Mouse (Mus musculus) lung, embryonic 15.5 days (tissue): ENCODE results near the gene Hykk. TPM values are rescaled to one million over a fixed set of nuclear protein-coding genes. Genes with fewer than 3 reads are reported as not detected.
"Not testable (repeated sequence)": the region's sequence is repeated elsewhere in the genome, so short reads cannot be mapped to it uniquely, and the experiment has no call there.

Experiments used
- ATAC-seq: fragments of 200-750 bp; cut with Nextera tagmentation; 2 replicates; pipeline ENCODE4 v1.8.0; 2017; ENCODE audit warnings: moderate number of reproducible peaks, borderline replicate concordance; ENCODE audit not compliant: low FRiP score, low TSS enrichment; ENCODE audit errors: extremely low read depth
- H3K27ac ChIP-seq: fragments of 300-500 bp; sonication (generic); 2 replicates; pipeline ENCODE4 v1.5.1; 2015; ENCODE audit warnings: moderate library complexity, mild to moderate bottlenecking, inconsistent platforms
- H3K27me3 ChIP-seq: fragments of 300-500 bp; sonication (generic); 2 replicates; pipeline ENCODE4 v1.6.1; 2015; ENCODE audit warnings: inconsistent platforms
- H3K36me3 ChIP-seq: fragments of 300-500 bp; sonication (generic); 2 replicates; pipeline ENCODE4 v1.6.1; 2015; ENCODE audit warnings: inconsistent platforms
- H3K4me1 ChIP-seq: fragments of 300-500 bp; sonication (generic); 2 replicates; pipeline ENCODE4 v1.6.1; 2015; ENCODE audit warnings: inconsistent platforms
- H3K4me2 ChIP-seq: fragments of 300-500 bp; sonication (generic); 2 replicates; pipeline ENCODE4 v1.6.1; 2015; ENCODE audit warnings: inconsistent platforms, mild to moderate bottlenecking, moderate library complexity
- H3K4me3 ChIP-seq: fragments of 300-500 bp; sonication (generic); 2 replicates; pipeline ENCODE4 v1.5.1; 2015; ENCODE audit warnings: mild to moderate bottlenecking, inconsistent platforms
- H3K9ac ChIP-seq: fragments of 300-500 bp; sonication (generic); 2 replicates; pipeline ENCODE4 v1.6.1; 2015; ENCODE audit warnings: inconsistent platforms
- H3K9me3 ChIP-seq: fragments of 300-500 bp; sonication (generic); 2 replicates; pipeline ENCODE4 v1.6.1; 2016; ENCODE audit warnings: inconsistent platforms
- WGBS: fragments of 180-500 bp; shearing (Covaris S2); methylation state at CpG from one replicate; pipeline ENCODE4 v1.1.7; 2015; 5-methylcytosine and 5-hydroxymethylcytosine counted together
- polyA plus RNA-seq: library from polyadenylated mRNA; unstranded; fragments of >200 nt; fragmentation: Nextera tagmentation; extraction: Ambion mirVana; gene quantifications from 2 replicates; pipeline ENCODE4 v1.2.1, GENCODE M21; 2015

Hykk gene
- polyA plus RNA-seq, 1 experiment from 2014 or later, result 4.3 TPM

DNA sequence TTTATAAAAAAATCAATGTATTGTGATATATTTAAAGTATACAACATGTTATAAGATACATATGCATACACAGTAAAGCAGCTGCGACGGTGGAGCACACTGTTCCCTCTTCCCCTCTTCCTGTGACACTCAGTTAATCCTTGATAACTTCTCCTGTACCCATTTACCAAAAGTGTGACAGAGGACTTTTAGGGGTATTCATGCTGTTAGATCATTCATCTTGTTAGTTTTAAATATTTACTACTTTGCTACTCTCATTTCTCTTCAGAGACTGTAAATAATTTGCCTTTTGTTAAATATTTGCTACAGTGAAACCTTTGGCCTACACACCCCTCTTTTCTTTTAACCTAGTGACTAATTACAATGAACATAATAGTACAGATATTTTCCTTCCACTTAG lies 15.3 kb downstream of the Hykk start:
- WGBS, result 55% methylated on average over 2 of the region's 2 CpGs

GRCm38 (mm10) chr9:54942071-54942470 lies 25.0 kb downstream of the Hykk start:
- Histone ChIP-seq H3K4me3 (no peak overlapping the region), H3K27ac (no peak overlapping the region), H3K4me1 (no peaks in the 10 kb centered on the region), H3K27me3 (no peaks in the 10 kb centered on the region), H3K36me3 (no peaks in the 10 kb centered on the region), H3K4me2 (no peak overlapping the region), H3K9me3 (no peaks in the 10 kb centered on the region), H3K9ac (no peak overlapping the region)
- no peak for ATAC-seq
- WGBS, result 80% methylated on average over 4 of the region's 4 CpGs

More for the DNA sequence above, 15.3 kb downstream of the Hykk start:
- no peak overlapping the region for H3K27ac ChIP-seq
- H3K4me3 ChIP-seq, result no peak overlapping the region
- no peaks in the 10 kb centered on the region for H3K27me3 ChIP-seq
- ATAC-seq, result no peak
- no peaks in the 10 kb centered on the region for H3K4me1 ChIP-seq
- H3K4me2 ChIP-seq, result no peak overlapping the region
- H3K9me3 ChIP-seq, result no peaks in the 10 kb centered on the region
- no peak overlapping the region for H3K9ac ChIP-seq
- H3K36me3 ChIP-seq, result no peaks in the 10 kb centered on the region

DNA sequence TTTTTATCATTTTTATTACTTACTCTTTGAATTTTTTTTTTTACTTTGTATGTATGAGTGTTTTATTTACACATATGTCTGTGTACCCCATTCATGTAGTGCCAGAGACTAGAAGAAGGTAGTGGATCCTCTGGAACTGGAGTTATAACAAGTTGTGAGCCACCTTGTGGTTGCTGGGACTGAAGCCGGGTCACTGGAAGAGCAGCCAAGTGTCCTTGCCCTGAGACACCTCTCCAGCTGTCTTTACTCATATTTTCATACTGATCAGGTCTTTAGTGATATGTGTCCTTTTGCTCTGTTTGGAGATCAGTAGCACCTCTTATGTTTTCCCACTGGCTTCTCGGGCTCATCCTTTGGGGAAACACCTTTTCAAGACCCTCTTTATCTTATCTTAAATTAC lies 27.4 kb downstream of the Hykk start:
- 56% methylated on average over 2 of the region's 2 CpGs for WGBS
- no peak overlapping the region for H3K9ac ChIP-seq
- no peaks in the 10 kb centered on the region for H3K9me3 ChIP-seq
- no peak overlapping the region for H3K4me3 ChIP-seq
- no peaks in the 10 kb centered on the region for H3K36me3 ChIP-seq
- no peaks in the 10 kb centered on the region for H3K27me3 ChIP-seq
- H3K4me2 ChIP-seq, result no peak overlapping the region
- H3K4me1 ChIP-seq, result no peaks in the 10 kb centered on the region
- H3K27ac ChIP-seq, result no peak overlapping the region
- ATAC-seq, result no peak

GRCm38 (mm10) chr9:54946256-54946655 lies 29.2 kb downstream of the Hykk start:
- Histone ChIP-seq H3K27ac (no peak overlapping the region), H3K4me3 (no peak overlapping the region), H3K27me3 (no peaks in the 10 kb centered on the region), H3K36me3 (no peaks in the 10 kb centered on the region), H3K9me3 (no peaks in the 10 kb centered on the region), H3K4me1 (peaks cover under 1% of the 10 kb centered on the region; the same call in 1 of the 2 replicates), H3K4me2 (no peak overlapping the region), H3K9ac (no peak overlapping the region)
- WGBS, result 69% methylated on average over 16 of the region's 16 CpGs
- no peak for ATAC-seq

- Histone ChIP-seq H3K4me3 (no peak overlapping the region), H3K27ac (no peak overlapping the region), H3K9ac (no peak overlapping the region), H3K36me3 (peaks cover 12% of the 10 kb centered on the region; the same call in 1 of the 2 replicates), H3K27me3 (no peaks in the 10 kb centered on the region), H3K9me3 (no peaks in the 10 kb centered on the region), H3K4me2 (no peak overlapping the region), H3K4me1 (peaks cover 6% of the 10 kb centered on the region)
- no peak for ATAC-seq
Measured at GRCm38 (mm10) chr9:54949465-54949864, 32.4 kb downstream of the Hykk start.

GRCm38 (mm10) chr9:54950162-54950561 lies 33.1 kb downstream of the Hykk start:
- WGBS, result 40% methylated on average over 8 of the region's 8 CpGs
- H3K4me3 ChIP-seq, result peak overlapping the region; percentile 96
- H3K27ac ChIP-seq, result peak overlapping the region; percentile 92; the same call in 1 of the 2 replicates
- 0 out of 2 replicates have a peak, but pooled peaks have one; percentile 47 for ATAC-seq
- H3K9me3 ChIP-seq, H3K4me1 ChIP-seq, H3K27me3 ChIP-seq: not testable (repeated sequence)
- H3K9ac ChIP-seq, result peak overlapping the region; percentile 92
- H3K4me2 ChIP-seq, result peak overlapping the region; percentile 60
- H3K36me3 ChIP-seq, result peaks cover 17% of the 10 kb centered on the region

GRCm38 (mm10) chr9:54950575-54951321 lies 33.7 kb downstream of the Hykk start, which contains the start of the genes Psma4 and AY074887:
Psma4 (plus strand) TSS chr9:54950790.
AY074887 (minus strand) TSS chr9:54950998.
- peak within 1 kb of the TSS; percentile 96 for H3K4me3 ChIP-seq
- ATAC-seq, result peak; percentile 100
- WGBS, result under 1% methylated on average over 65 of the region's 65 CpGs

DNA sequence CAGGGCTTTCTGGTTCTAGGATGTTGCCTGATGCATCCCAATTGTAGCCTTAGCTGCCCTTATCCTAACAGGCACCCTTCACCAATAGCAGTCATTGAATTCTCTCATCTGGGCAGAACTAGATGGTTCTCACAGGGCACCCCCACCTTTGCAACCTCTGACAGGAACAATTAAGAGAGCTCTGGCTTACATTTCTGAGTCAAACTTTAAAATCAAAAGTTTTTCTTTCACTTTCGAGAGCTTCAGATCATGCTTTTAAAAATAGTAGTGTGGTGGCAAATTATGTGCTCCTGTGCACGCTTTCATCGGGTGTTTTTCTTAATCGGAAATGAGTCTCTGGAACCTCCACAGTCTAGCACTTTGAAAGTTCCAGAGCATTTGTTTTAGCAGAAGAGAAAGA lies 44.0 kb downstream of the Hykk start:
- H3K4me1 ChIP-seq, result no peaks in the 10 kb centered on the region
- no peak overlapping the region for H3K27ac ChIP-seq
- 83% methylated on average over 4 of the region's 4 CpGs for WGBS
- H3K9ac ChIP-seq, result no peak overlapping the region
- ATAC-seq, result no peak
- H3K36me3 ChIP-seq, result peaks cover 31% of the 10 kb centered on the region
- no peaks in the 10 kb centered on the region for H3K27me3 ChIP-seq
- H3K4me3 ChIP-seq, result no peak overlapping the region
- no peak overlapping the region for H3K4me2 ChIP-seq
- H3K9me3 ChIP-seq, result 0 out of 2 replicates have a peak, but pooled peaks cover 4% of the 10 kb centered on the region

More at GRCm38 (mm10) chr9:54950575-54951321, 33.7 kb downstream of the Hykk start, which contains the start of the genes Psma4 and AY074887:
- Histone ChIP-seq H3K9me3 (no peaks in the 10 kb centered on the region), H3K36me3 (peaks cover 23% of the 10 kb centered on the region), H3K27ac (peak within 1 kb of the TSS; percentile 92), H3K4me1 (peaks cover 6% of the 10 kb centered on the region), H3K27me3 (no peaks in the 10 kb centered on the region), H3K4me2 (peak within 1 kb of the TSS; percentile 60), H3K9ac (peak within 1 kb of the TSS; percentile 92)

- H3K9me3 ChIP-seq, result 0 out of 2 replicates have a peak, but pooled peaks cover 4% of the 10 kb centered on the region
- no peak overlapping the region for H3K27ac ChIP-seq
- H3K27me3 ChIP-seq, result no peaks in the 10 kb centered on the region
- no peaks in the 10 kb centered on the region for H3K4me1 ChIP-seq
- no peak overlapping the region for H3K4me3 ChIP-seq
- peaks cover 11% of the 10 kb centered on the region for H3K36me3 ChIP-seq
- H3K9ac ChIP-seq, result no peak overlapping the region
- H3K4me2 ChIP-seq, result no peak overlapping the region
- ATAC-seq, result no peak
Measured at GRCm38 (mm10) chr9:54963669-54964068, 46.6 kb downstream of the Hykk start.

DNA sequence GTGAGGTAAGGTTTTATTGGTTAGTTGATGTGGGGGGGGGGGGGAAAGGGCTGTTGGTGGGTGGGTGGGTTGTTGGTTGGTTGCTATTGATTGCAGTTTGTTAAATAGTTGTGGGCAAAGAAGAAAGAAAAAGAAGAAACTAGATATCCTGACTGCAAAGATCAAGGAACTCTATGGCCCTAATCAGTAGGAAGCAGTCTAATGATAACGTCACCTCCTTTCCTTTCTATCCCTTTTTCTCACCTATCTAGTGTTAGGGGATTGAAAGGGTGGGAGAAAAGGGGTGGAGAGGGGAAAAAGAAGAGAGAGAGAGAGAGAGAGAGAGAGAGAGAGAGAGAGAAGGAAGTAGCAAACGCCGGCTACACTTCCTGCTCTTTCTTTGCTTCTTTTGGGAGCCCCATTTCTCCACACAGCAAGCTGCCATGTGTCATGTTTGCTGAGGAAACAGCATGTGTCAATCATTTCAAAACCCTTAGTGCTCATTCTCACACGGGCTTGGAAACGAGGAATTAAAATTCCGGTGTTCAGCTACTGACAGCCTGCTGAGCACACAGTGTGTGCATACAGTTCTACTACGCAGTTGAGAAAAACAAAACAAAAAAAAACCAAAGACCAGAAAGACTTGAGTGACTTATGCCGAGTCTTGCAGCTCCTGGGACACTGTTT lies 53.0 kb downstream of the Hykk start:
- WGBS, result 55% methylated on average over 8 of the region's 8 CpGs
- Histone ChIP-seq H3K4me1 (no peaks in the 10 kb centered on the region), H3K27ac (no peak overlapping the region), H3K9me3 (no peaks in the 10 kb centered on the region), H3K4me2 (no peak overlapping the region), H3K9ac (no peak overlapping the region), H3K36me3 (no peaks in the 10 kb centered on the region), H3K4me3 (no peak overlapping the region), H3K27me3 (no peaks in the 10 kb centered on the region)
- no peak for ATAC-seq

GRCm38 (mm10) chr9:54980674-54981073 lies 63.6 kb downstream of the Hykk start, which contains the start of gene Chrna5:
Chrna5 (plus strand) TSS chr9:54980880.
- H3K36me3 ChIP-seq, result no peaks in the 10 kb centered on the region
- H3K27ac ChIP-seq, result no peak within 1 kb of the TSS
- ATAC-seq, result no peak
- H3K27me3 ChIP-seq, result peaks cover 55% of the 10 kb centered on the region
- H3K9me3 ChIP-seq, result no peaks in the 10 kb centered on the region
- H3K4me2 ChIP-seq, result peak within 1 kb of the TSS; percentile 98
- WGBS, result 70% methylated on average over 8 of the region's 8 CpGs
- H3K4me3 ChIP-seq, result peak within 1 kb of the TSS; percentile 58
- H3K4me1 ChIP-seq, result peaks cover 11% of the 10 kb centered on the region; the same call in 1 of the 2 replicates
- H3K9ac ChIP-seq, result peak within 1 kb of the TSS; percentile 32
